Mouse (Mus musculus): ENCODE measurements at regions not wholly inside any gene's neighbourhood (a gene's known extent, or its start where the extent isn't known, plus 50 kb on each side); places are given as distances from the start of the nearest gene placed in this dataset.
"Not testable (repeated sequence)": the region's sequence is repeated elsewhere in the genome, so short reads cannot be mapped to it uniquely, and the experiment has no call there.

DNA sequence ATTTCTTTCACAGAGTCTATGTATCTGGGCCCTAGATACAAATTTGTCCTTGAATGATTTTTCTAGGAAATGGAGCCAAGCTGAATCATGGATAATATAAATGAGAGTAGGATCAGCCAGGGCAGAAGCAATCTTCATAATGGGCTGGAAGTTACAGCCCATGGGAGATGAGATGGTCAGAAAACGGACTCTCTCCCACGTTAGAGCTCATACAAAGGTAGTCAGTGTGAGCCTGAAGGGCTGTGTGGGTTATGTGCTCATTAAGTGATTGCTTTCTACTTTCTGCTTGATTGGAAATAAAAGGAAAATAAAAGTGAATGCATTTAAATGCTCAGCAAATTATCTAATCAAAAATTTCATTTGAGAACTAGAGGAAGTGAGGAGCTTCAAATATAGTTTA is 2017.1 kb upstream of the Pcdh20 start:
- DNase-seq (ENCODE audit: low spot score), result no peak
- WGBS, result 76% methylated on average over 2 of the region's 2 CpGs
- no peak overlapping the region for H3K4me2 ChIP-seq (replicated peaks; ENCODE audit: low read depth, low read length)

DNA sequence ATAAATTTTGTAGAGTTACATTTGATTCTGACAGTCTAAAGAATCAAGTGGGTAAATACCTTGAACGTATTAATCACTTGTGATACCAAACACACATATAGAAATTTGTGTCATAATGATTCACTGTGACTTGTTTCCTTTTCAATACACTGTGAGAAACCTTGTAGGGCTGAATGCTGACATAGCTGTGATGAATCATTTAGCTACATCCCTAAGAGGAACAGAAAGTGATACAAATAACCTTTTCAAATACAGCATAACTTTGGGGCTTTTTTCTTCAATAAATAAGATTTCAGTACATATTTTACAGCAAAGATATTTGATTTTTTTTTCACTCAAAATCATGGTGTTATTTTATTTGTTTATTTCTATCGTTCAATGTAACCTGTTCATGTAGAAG is 1976.8 kb upstream of the Pcdh20 start:
- H3K4me3 ChIP-seq (ENCODE audit: low read depth, low read length), result no peak overlapping the region
- H3K4me1 ChIP-seq (replicated peaks; ENCODE audit: control insufficient read depth, insufficient read depth, low read length), result no peaks in the 10 kb centered on the region
- no peaks in the 10 kb centered on the region for H3K9me3 ChIP-seq (ENCODE audit: control insufficient read depth, low read length)
- ATAC-seq (ENCODE audit: low FRiP score), result no peak
- H3K4me2 ChIP-seq (replicated peaks; ENCODE audit: low read depth, low read length), result no peak overlapping the region
- no peaks in the 10 kb centered on the region for H3K36me3 ChIP-seq (ENCODE audit: control insufficient read depth, insufficient read depth, low read length)
- H3K27ac ChIP-seq (ENCODE audit: low read depth, low read length), result no peak overlapping the region
- no peak for DNase-seq (ENCODE audit: low spot score)
- WGBS, result 84% methylated on average over 2 of the region's 2 CpGs
- no peak overlapping the region for H3K9ac ChIP-seq (ENCODE audit: low read depth, low read length)
- no peaks in the 10 kb centered on the region for H3K27me3 ChIP-seq (ENCODE audit: control insufficient read depth, insufficient read depth, low read length)

More for the DNA sequence above, 2017.1 kb upstream of the Pcdh20 start:
- no peaks in the 10 kb centered on the region for H3K27me3 ChIP-seq (ENCODE audit: control insufficient read depth, insufficient read depth, low read length)
- no peak for ATAC-seq (ENCODE audit: low FRiP score)
- H3K4me1 ChIP-seq (replicated peaks; ENCODE audit: control insufficient read depth, insufficient read depth, low read length), result no peaks in the 10 kb centered on the region
- no peak overlapping the region for H3K4me3 ChIP-seq (ENCODE audit: low read depth, low read length)
- no peak overlapping the region for H3K9ac ChIP-seq (ENCODE audit: low read depth, low read length)
- H3K27ac ChIP-seq (ENCODE audit: low read depth, low read length), result no peak overlapping the region
- H3K9me3 ChIP-seq (ENCODE audit: control insufficient read depth, low read length), result no peaks in the 10 kb centered on the region
- H3K36me3 ChIP-seq (ENCODE audit: control insufficient read depth, insufficient read depth, low read length), result no peaks in the 10 kb centered on the region

DNA sequence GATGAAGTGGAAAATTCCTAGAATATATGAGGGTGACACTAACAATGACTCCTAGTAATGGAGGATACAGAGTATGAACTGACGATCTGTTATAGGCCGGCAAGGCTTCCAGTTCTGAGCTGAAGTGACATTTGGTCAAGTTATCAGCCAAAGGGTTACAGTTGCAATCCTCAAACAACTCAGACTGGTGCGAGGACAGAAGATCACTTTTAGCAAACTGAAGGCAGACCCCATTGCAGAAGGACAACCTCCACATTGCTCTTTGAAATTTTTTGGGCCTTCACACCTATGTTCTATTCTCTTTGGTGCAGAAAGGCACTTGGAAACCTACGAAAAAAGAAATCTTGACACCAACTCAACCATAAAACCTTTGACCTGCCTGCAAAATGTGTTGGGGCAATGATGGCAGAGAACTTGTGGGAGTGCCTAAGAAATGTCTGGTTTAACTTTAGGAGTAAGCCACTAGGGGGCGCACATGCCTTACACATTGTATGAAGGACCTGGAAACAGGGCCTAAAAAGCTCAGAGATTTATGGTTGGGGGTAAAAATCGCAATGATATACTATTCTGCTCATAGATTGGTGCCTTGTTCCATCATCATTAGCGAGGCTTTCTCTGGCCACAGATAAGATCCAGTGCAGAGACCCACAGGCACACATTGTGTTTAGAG is 1961.8 kb upstream of the Pcdh20 start:
- 52% methylated on average over 7 of the region's 7 CpGs for WGBS

DNA sequence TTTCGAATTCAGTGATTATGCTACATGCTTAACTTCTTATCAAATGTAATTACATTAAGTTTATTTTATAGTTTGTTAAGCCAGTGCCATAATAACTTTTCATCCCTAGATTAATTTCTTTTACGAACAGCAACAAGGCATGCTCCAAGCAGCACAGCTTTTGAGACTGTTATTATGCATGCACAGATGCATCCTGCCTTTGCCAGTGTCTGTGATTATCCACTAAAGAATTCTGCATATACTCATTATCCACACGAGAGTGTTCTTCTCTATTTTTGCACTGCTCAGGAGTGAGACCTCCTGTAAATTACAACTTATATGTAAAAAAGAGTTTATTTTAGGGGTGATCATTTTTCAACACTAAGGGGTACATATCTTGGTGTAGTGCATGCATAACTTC is 1941.5 kb upstream of the Pcdh20 start:
- DNase-seq (ENCODE audit: low spot score) (no peak), ATAC-seq (ENCODE audit: low FRiP score) (no peak)
- Histone ChIP-seq H3K27ac (ENCODE audit: low read depth, low read length) (no peak overlapping the region), H3K4me1 (replicated peaks; ENCODE audit: control insufficient read depth, insufficient read depth, low read length) (no peaks in the 10 kb centered on the region), H3K4me3 (ENCODE audit: low read depth, low read length) (no peak overlapping the region), H3K9me3 (ENCODE audit: control insufficient read depth, low read length) (no peaks in the 10 kb centered on the region), H3K9ac (ENCODE audit: low read depth, low read length) (no peak overlapping the region), H3K27me3 (ENCODE audit: control insufficient read depth, insufficient read depth, low read length) (no peaks in the 10 kb centered on the region), H3K36me3 (ENCODE audit: control insufficient read depth, insufficient read depth, low read length) (no peaks in the 10 kb centered on the region), H3K4me2 (replicated peaks; ENCODE audit: low read depth, low read length) (no peak overlapping the region)
- WGBS, result 86% methylated on average over 3 of the region's 3 CpGs

More for the DNA sequence above, 1961.8 kb upstream of the Pcdh20 start:
- no peak overlapping the region for H3K4me2 ChIP-seq (replicated peaks; ENCODE audit: low read depth, low read length)
- H3K4me1 ChIP-seq (replicated peaks; ENCODE audit: control insufficient read depth, insufficient read depth, low read length), result no peaks in the 10 kb centered on the region
- no peaks in the 10 kb centered on the region for H3K36me3 ChIP-seq (ENCODE audit: control insufficient read depth, insufficient read depth, low read length)
- no peak overlapping the region for H3K4me3 ChIP-seq (ENCODE audit: low read depth, low read length)
- DNase-seq (ENCODE audit: low spot score) (peak; percentile 83), ATAC-seq (ENCODE audit: low FRiP score) (peak; percentile 82)
- no peak overlapping the region for H3K9ac ChIP-seq (ENCODE audit: low read depth, low read length)
- no peaks in the 10 kb centered on the region for H3K27me3 ChIP-seq (ENCODE audit: control insufficient read depth, insufficient read depth, low read length)
- no peaks in the 10 kb centered on the region for H3K9me3 ChIP-seq (ENCODE audit: control insufficient read depth, low read length)
- H3K27ac ChIP-seq (ENCODE audit: low read depth, low read length), result no peak overlapping the region

DNA sequence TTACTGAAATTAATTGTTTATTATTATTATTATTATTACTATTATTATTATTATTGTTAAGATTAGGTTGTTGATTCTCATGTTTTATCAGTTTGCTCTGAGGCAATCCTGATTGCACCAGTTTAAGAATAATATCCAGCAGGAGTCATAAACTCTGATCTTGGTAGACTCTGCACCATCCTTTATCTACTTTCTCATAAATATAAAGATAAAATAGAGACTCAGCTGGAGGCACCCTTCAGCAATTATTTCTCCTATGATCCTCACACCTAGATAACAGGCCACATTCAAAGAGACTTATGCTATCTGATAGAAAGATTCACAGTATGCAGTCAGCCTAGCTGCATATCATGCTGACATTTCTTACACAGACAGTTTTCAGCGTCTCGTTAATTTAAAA is 1935.2 kb upstream of the Pcdh20 start:
- Histone ChIP-seq H3K4me1 (replicated peaks; ENCODE audit: control insufficient read depth, insufficient read depth, low read length) (no peaks in the 10 kb centered on the region), H3K9ac (ENCODE audit: low read depth, low read length) (no peak overlapping the region), H3K9me3 (ENCODE audit: control insufficient read depth, low read length) (no peaks in the 10 kb centered on the region), H3K27ac (ENCODE audit: low read depth, low read length) (no peak overlapping the region), H3K27me3 (ENCODE audit: control insufficient read depth, insufficient read depth, low read length) (no peaks in the 10 kb centered on the region), H3K36me3 (ENCODE audit: control insufficient read depth, insufficient read depth, low read length) (no peaks in the 10 kb centered on the region), H3K4me2 (replicated peaks; ENCODE audit: low read depth, low read length) (no peak overlapping the region), H3K4me3 (ENCODE audit: low read depth, low read length) (no peak overlapping the region)
- DNase-seq (ENCODE audit: low spot score), result no peak
- no peak for ATAC-seq (ENCODE audit: low FRiP score)
- WGBS, result 91% methylated on average over 2 of the region's 2 CpGs

DNA sequence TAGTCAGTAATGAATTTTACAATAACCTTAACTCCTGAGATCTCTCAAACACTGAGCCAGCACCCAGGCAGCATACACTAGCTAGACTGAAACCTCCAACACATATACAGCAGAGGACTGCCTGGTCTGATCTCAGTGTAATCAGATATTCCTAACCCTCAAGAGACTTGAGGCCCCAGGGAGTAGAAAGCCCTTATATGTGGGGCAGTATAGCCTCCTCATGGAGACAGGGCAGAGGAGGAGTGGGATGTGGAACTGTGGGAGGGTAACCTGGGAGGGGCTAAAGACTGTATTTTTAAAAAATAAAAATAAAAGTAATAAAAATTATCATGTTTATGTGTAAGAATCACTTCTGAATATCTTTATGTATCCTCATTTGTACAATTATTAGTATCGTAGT is 1934.3 kb upstream of the Pcdh20 start:
- DNase-seq (ENCODE audit: low spot score), result no peak
- ATAC-seq (ENCODE audit: low FRiP score), result no peak; the same call in 1 of the 2 replicates
- Histone ChIP-seq H3K4me2 (replicated peaks; ENCODE audit: low read depth, low read length) (no peak overlapping the region), H3K4me1 (replicated peaks; ENCODE audit: control insufficient read depth, insufficient read depth, low read length) (no peaks in the 10 kb centered on the region), H3K4me3 (ENCODE audit: low read depth, low read length) (no peak overlapping the region), H3K9me3 (ENCODE audit: control insufficient read depth, low read length) (no peaks in the 10 kb centered on the region), H3K36me3 (ENCODE audit: control insufficient read depth, insufficient read depth, low read length) (no peaks in the 10 kb centered on the region), H3K9ac (ENCODE audit: low read depth, low read length) (no peak overlapping the region), H3K27me3 (ENCODE audit: control insufficient read depth, insufficient read depth, low read length) (no peaks in the 10 kb centered on the region), H3K27ac (ENCODE audit: low read depth, low read length) (no peak overlapping the region)
- WGBS, result 100% methylated on average over 1 of the region's 1 CpGs

DNA sequence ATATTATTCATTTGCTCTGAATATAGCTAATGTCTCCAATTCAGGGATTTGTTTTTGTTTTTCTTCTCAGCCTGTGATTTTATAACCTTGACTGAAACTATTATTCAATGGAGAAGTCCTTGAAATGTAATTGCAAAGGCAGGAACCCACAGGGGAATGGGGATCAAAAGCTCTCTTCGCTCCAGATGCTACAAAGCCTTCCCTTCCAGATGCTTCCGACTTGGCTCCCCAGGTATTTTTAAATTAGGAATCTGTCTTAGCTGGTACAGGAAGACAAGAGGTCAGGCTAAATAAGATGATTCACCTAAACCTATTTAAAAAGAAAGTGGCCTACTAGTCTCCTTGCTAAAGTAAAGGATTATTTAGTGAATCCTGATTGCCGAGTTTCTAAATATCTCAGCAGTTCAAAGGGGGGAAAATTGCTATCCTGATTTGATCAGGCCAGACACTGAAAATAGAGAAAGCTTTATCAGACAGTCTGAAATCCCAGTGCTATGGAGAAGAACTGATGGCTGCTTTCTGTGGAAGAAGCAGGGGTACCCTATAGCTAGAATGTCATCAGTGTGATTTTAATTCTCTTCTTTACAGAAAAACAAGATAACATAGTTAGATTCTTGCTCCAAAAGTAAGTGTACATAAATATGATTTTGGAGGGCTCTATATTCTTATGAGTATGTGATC is 1896.2 kb upstream of the Pcdh20 start:
- Histone ChIP-seq H3K4me3 (ENCODE audit: low read depth, low read length) (no peak overlapping the region), H3K9ac (ENCODE audit: low read depth, low read length) (no peak overlapping the region), H3K4me1 (replicated peaks; ENCODE audit: control insufficient read depth, insufficient read depth, low read length) (no peaks in the 10 kb centered on the region), H3K36me3 (ENCODE audit: control insufficient read depth, insufficient read depth, low read length) (no peaks in the 10 kb centered on the region), H3K9me3 (ENCODE audit: control insufficient read depth, low read length) (no peaks in the 10 kb centered on the region), H3K27me3 (ENCODE audit: control insufficient read depth, insufficient read depth, low read length) (no peaks in the 10 kb centered on the region), H3K4me2 (replicated peaks; ENCODE audit: low read depth, low read length) (no peak overlapping the region), H3K27ac (ENCODE audit: low read depth, low read length) (no peak overlapping the region)
- DNase-seq (ENCODE audit: low spot score), result peak; percentile 10
- WGBS, result 50% methylated on average over 3 of the region's 3 CpGs
- no peak for ATAC-seq (ENCODE audit: low FRiP score)

DNA sequence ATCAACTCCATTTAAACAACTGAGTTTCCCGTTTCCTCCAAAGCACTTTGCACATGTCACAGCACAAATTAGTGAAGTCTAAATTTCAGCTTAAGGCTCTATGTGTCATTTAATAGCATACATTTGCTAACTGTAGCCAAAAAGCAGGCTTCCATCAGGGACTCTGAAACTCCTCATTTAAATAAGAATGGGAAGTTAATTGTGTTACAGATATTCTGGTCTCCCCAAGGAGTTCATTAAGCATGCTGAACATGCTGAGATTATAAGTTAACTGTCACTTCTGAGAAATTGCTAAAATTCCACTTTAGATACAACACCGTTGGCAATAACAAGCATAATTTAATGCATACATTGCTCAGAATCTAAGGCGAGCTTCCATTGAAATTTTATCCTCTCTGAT is 1863.3 kb upstream of the Pcdh20 start:
- no peaks in the 10 kb centered on the region for H3K4me1 ChIP-seq (replicated peaks; ENCODE audit: control insufficient read depth, insufficient read depth, low read length)
- ATAC-seq (ENCODE audit: low FRiP score), result peak; percentile 13; the same call in 1 of the 2 replicates
- no peak overlapping the region for H3K9ac ChIP-seq (ENCODE audit: low read depth, low read length)
- WGBS, result 50% methylated on average over 3 of the region's 3 CpGs
- no peak overlapping the region for H3K4me3 ChIP-seq (ENCODE audit: low read depth, low read length)
- H3K36me3 ChIP-seq (ENCODE audit: control insufficient read depth, insufficient read depth, low read length), result no peaks in the 10 kb centered on the region
- H3K4me2 ChIP-seq (replicated peaks; ENCODE audit: low read depth, low read length), result no peak overlapping the region
- H3K9me3 ChIP-seq (ENCODE audit: control insufficient read depth, low read length), result no peaks in the 10 kb centered on the region
- no peak for DNase-seq (ENCODE audit: low spot score)
- H3K27me3 ChIP-seq (ENCODE audit: control insufficient read depth, insufficient read depth, low read length), result no peaks in the 10 kb centered on the region
- H3K27ac ChIP-seq (ENCODE audit: low read depth, low read length), result no peak overlapping the region

DNA sequence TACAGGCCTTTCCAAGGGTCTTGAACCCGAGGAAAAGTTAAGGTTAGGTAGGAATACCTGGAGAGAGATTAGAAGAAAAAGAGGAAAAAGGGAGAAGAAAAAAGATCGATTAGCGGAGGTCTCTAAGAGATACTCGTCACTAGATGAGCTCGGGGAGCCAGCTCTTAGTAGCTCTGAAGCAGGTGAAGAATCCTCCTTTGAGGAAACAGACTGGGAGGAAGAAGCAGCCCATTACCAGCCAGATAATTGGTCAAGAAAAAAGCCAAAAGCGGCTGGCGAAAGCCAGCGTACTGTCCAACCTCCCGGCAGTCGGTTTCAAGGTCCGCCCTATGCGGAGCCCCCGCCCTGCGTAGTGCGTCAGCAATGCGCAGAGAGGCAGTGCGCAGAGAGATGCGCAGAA is 1824.3 kb upstream of the Pcdh20 start:
- H3K4me2 ChIP-seq (replicated peaks; ENCODE audit: low read depth, low read length); DNase-seq (ENCODE audit: low spot score); H3K27me3 ChIP-seq (ENCODE audit: control insufficient read depth, insufficient read depth, low read length); H3K36me3 ChIP-seq (ENCODE audit: control insufficient read depth, insufficient read depth, low read length); H3K9ac ChIP-seq (ENCODE audit: low read depth, low read length); H3K27ac ChIP-seq (ENCODE audit: low read depth, low read length); H3K4me3 ChIP-seq (ENCODE audit: low read depth, low read length); H3K9me3 ChIP-seq (ENCODE audit: control insufficient read depth, low read length); ATAC-seq (ENCODE audit: low FRiP score); H3K4me1 ChIP-seq (replicated peaks; ENCODE audit: control insufficient read depth, insufficient read depth, low read length): not testable (repeated sequence)
- WGBS, result 95% methylated on average over 10 of the region's 18 CpGs

Measured in hindbrain, embryonic 11.5 days (tissue).